Mouse (Mus musculus): ENCODE results near the gene Ptrh2. TPM values are rescaled to one million over a fixed set of nuclear protein-coding genes. Genes with fewer than 3 reads are reported as not detected.
A peak's percentile ranks its signal among the peaks of the same experiment; 100 is the strongest.

Ptrh2 gene
- polyA plus RNA-seq (2015; fragmentation: Nextera tagmentation; extraction: Ambion mirVana): 24.7 and 25.9 TPM in 2 replicates

DNA sequence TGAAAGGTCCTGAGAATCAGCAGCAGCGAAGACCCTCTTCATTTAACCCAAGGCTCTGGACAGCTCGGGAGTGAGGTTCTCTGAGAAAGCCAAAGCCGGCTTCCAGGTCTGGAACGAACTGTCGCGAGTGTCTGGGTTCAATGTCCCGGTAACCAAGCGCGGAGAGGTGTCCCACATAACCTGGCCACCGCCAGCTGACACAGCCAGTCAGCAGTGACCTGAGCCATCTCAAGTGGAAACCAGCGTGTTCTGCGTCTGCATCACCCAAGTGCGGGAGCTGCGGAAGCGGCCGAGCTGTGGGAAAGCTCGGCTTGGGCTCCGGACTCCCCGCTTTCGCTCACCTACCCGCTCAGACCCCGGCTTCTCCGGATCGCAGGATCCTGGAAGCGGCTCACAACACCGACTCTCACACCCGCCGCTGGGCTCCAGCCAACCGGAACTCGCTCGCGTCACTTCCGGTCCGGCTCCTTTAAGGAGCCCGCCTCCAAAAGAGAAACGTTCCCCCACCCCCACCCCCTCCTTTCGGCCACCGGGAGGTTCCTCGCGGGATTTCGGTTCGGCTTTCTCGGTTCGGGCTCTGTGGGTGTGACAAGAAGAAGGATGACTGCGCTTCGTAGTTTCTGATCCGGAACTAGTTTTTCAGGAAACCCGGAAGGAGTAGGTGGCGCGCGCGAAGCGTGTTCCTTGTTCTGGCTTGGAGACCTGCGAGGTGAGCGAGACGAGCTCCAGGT lies at the start of gene Ptrh2, which contains the start of gene Vmp1:
Gene Ptrh2 (plus strand): TSS at position 591 of the 731 bp plus-strand sequence.
Gene Vmp1 (minus strand): TSS at position 442 of the 731 bp plus-strand sequence.
- peak; percentile 91 for DNase-seq (ENCODE audit: low spot score)

GRCm38 (mm10) chr11:86634396-86634795 lies 49.4 kb upstream of the Ptrh2 start:
- DNase-seq (ENCODE audit: low spot score): no peak

GRCm38 (mm10) chr11:86637697-86638096 lies 46.1 kb upstream of the Ptrh2 start:
- DNase-seq (ENCODE audit: low spot score): no peak

DNA sequence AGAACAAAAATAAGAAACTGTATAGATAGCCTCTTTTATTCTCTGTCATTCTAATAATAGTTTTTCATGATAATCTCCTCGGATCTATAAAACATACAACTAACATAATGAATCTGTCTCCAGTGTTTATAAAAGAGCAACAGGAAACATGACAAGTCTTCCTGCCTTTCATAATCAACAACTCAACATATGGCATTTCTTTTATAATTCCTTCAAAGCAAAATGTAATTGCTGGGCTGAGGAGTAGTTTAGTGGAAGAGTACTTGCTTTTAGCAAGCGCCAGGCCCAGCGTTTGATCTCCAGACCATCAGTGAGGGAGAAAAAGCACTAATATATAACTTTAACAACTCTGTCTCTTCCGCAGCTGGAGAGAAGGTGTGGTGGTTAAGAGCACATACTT lies 42.1 kb upstream of the Ptrh2 start:
- no peak for DNase-seq (ENCODE audit: low spot score)

DNA sequence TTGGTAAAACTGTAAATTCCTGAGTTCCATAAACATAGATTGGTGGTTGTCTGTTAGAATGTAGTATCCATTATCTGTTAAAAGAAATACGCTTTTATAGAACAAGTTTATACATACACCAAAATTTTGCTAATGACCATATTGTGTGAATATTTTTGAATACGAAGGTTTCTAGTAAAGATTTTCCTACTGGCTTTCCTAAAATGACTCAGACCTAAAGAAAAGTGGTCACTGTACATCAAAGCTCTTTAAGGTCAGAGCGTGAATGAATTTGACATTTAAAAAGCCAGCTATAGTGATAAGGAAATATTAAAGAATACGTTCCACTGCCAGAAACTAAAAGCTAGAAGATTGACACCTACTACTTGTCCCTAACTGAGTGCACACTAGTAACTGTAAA lies 39.2 kb upstream of the Ptrh2 start:
- no peak for DNase-seq (ENCODE audit: low spot score)

- no peak for DNase-seq (ENCODE audit: low spot score)
These were observed 37.5 kb upstream of the Ptrh2 start for GRCm38 (mm10) chr11:86646136-86646834.

- no peak for DNase-seq (ENCODE audit: low spot score)
These were observed 36.8 kb upstream of the Ptrh2 start for GRCm38 (mm10) chr11:86646885-86647459.

GRCm38 (mm10) chr11:86647706-86648447 lies 35.9 kb upstream of the Ptrh2 start:
- no peak for DNase-seq (ENCODE audit: low spot score)

DNA sequence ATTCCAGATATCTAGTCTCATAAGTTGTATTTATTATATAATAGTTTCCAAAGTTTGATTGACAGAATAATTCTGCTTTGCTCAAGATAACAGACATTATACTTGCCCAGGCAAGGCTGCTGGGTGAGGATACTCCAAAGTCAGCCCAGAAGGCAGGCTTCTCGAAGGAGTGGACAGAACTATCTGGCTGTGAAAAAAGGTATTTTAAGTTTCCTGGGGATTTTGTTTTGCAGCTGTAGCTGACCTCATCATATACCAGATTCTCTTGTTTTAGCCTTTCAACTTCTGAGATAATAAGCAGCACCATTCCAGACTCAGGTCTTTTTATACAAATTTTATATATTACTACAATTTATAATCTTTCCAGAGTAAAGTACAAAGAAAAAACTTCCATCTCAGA lies 34.2 kb upstream of the Ptrh2 start:
- no peak for DNase-seq (ENCODE audit: low spot score)

DNA sequence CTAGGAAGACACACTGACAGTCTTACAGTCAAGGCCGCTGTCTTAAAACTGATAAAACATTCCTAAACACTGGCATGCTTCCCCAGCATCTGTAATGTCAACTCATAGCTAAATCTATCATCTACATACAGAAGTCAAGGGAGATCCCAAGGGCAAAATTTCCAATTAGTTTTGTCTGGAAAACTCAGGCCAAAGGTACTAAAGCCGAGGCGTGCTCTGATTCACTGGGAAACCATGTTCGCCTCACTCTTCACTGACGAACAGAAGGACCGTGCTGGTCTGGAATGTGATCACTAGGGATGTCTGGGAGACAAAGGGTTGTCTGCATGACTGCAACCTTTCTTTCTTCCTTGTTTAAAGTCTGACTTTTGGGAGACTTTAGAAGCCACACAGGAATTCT lies 33.1 kb upstream of the Ptrh2 start:
- DNase-seq (ENCODE audit: low spot score): no peak

DNA sequence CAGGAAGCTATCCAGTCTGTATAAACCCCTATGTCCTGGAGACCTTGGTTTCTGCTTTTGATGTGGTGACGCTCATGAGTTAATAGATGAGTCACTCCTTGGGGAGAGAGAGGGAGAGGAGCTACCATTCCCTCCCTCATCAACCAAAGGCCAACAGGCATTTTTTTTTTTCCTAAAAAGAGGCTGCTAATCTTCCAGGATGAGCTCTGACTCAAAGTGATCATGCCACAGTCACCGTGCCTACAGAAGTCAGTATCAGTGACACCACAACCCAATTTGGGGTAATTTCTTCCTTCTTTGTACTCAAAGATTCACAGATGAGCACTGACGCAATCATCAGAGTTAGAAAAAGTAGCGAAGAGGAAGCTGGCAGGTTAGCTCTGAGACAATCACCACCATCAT lies 31.2 kb upstream of the Ptrh2 start:
- DNase-seq (ENCODE audit: low spot score): no peak

GRCm38 (mm10) chr11:86653446-86653845 lies 30.3 kb upstream of the Ptrh2 start:
- DNase-seq (ENCODE audit: low spot score): peak; percentile 72

- DNase-seq (ENCODE audit: low spot score): no peak
These were observed 29.7 kb upstream of the Ptrh2 start for GRCm38 (mm10) chr11:86654096-86654495.

GRCm38 (mm10) chr11:86655671-86656070 lies 28.1 kb upstream of the Ptrh2 start:
- DNase-seq (ENCODE audit: low spot score): peak; percentile 57

- no peak for DNase-seq (ENCODE audit: low spot score)
These were observed 26.8 kb upstream of the Ptrh2 start for GRCm38 (mm10) chr11:86656849-86657567.

GRCm38 (mm10) chr11:86657863-86658262 lies 25.9 kb upstream of the Ptrh2 start:
- no peak for DNase-seq (ENCODE audit: low spot score)

GRCm38 (mm10) chr11:86662986-86663895 lies 20.5 kb upstream of the Ptrh2 start:
- no peak for DNase-seq (ENCODE audit: low spot score)

GRCm38 (mm10) chr11:86663977-86664376 lies 19.8 kb upstream of the Ptrh2 start:
- DNase-seq (ENCODE audit: low spot score): no peak

DNA sequence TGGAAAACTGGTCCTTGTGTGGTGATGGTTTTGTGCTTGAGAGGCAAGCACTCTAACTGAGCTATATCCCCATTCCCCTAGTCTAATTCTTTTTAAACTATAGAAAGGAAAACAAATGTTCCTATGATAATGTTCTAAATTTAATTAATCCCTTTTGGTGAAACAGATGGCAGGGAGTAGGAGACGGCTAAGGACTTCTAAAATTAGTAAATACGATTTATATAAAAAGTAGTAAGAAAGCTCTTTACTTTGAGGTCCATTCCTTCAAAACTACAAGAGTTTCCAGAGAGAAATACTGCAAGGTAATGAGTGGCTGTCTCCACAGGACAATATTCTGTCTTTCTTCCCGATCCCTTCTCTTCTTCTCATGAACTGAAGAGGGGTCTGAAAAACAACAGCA lies 19.4 kb upstream of the Ptrh2 start:
- DNase-seq (ENCODE audit: low spot score): no peak

- DNase-seq (ENCODE audit: low spot score): no peak
These were observed 16.2 kb upstream of the Ptrh2 start for GRCm38 (mm10) chr11:86667553-86667952.

Data from thymus, postnatal 0 days (tissue).